Mouse (Mus musculus) skeletal muscle tissue, adult 2 months (tissue): ENCODE measurements around the gene BC017158.
"Not testable (repeated sequence)": the region's sequence is repeated elsewhere in the genome, so short reads cannot be mapped to it uniquely, and the experiment has no call there.

Experiments
- DNase-seq: peaks from one replicate; pipeline ENCODE4 v3.0.0-alpha.2; 2012; ENCODE audit warnings: low read depth, low spot score

BC017158 gene

GRCm38 (mm10) chr7:128297617-128298480 lies at the start of gene BC017158:
Gene BC017158, minus strand, starts transcription at chr7:128298170.
- peak; percentile 61 for DNase-seq

GRCm38 (mm10) chr7:128346991-128347390 lies 49.0 kb upstream of the BC017158 start:
- no peak for DNase-seq

- no peak for DNase-seq
Observed at GRCm38 (mm10) chr7:128346522-128346921, 48.6 kb upstream of the BC017158 start.

GRCm38 (mm10) chr7:128345691-128346090 lies 47.7 kb upstream of the BC017158 start:
- no peak for DNase-seq

GRCm38 (mm10) chr7:128344928-128345653 lies 47.1 kb upstream of the BC017158 start:
- peak; percentile 64 for DNase-seq

GRCm38 (mm10) chr7:128344488-128344887 lies 46.5 kb upstream of the BC017158 start:
- no peak for DNase-seq

GRCm38 (mm10) chr7:128342691-128343090 lies 44.7 kb upstream of the BC017158 start:
- not testable (repeated sequence) for DNase-seq

- not testable (repeated sequence) for DNase-seq
Observed at GRCm38 (mm10) chr7:128340321-128340720, 42.4 kb upstream of the BC017158 start.

GRCm38 (mm10) chr7:128332896-128333295 lies 34.9 kb upstream of the BC017158 start:
- peak; percentile 36 for DNase-seq

GRCm38 (mm10) chr7:128330981-128331380 lies 33.0 kb upstream of the BC017158 start:
- DNase-seq = no peak

GRCm38 (mm10) chr7:128324977-128325376 lies 27.0 kb upstream of the BC017158 start:
- DNase-seq = no peak

- DNase-seq = no peak
Observed at GRCm38 (mm10) chr7:128321260-128321659, 23.3 kb upstream of the BC017158 start.

- no peak for DNase-seq
Observed at GRCm38 (mm10) chr7:128320219-128320816, 22.3 kb upstream of the BC017158 start.

- DNase-seq = no peak
Observed at GRCm38 (mm10) chr7:128319140-128319539, 21.2 kb upstream of the BC017158 start.

GRCm38 (mm10) chr7:128317011-128317410 lies 19.0 kb upstream of the BC017158 start:
- no peak for DNase-seq

GRCm38 (mm10) chr7:128314491-128314890 lies 16.5 kb upstream of the BC017158 start:
- DNase-seq = no peak

- DNase-seq = no peak
Observed at GRCm38 (mm10) chr7:128313601-128314000, 15.6 kb upstream of the BC017158 start.

GRCm38 (mm10) chr7:128312375-128313059 lies 14.5 kb upstream of the BC017158 start:
- DNase-seq = no peak

GRCm38 (mm10) chr7:128311811-128312210 lies 13.8 kb upstream of the BC017158 start:
- DNase-seq = no peak

- no peak for DNase-seq
Observed at GRCm38 (mm10) chr7:128311263-128311662, 13.3 kb upstream of the BC017158 start.

GRCm38 (mm10) chr7:128310229-128310688 lies 12.3 kb upstream of the BC017158 start:
- peak; percentile 27 for DNase-seq
